17 mouse cellular contexts compared by ENCODE assay signal in the genomic region with DNA sequence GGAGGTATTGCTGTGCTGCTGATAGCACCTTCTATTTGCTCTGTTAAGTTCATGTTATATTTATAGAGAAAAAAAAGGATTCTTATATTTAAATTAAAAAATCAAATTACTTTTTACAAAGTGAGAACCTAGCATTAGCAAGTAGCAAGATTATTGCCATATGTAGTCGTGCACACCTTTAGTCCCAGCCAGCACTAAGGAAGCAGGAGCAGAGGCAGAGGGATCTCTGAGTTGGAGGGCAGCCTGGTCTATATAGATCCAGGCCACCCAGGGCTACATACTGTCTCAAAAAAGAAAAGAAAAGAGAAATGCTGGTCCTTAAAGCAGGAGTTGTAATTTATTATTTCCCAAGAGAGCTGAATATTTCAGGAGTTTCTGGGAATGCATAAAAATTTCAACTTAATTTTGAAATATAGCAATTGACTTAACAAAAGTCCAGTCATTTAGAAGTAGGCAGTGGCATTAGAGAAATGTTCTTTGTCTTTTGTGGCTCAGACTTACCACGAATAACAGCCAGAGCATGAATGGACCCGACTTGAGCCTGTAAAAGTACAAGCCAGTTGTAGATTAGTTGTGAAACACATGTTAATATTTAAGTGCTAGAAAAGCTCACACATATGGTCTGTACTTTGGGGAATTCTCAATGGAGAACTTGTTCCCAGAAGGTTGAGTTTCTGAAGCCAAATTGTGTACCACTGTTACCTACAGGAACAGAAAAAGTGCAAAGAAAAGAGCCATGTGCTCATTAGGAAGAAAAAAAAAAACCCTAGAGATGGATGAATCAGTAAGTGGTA.
DNase-seq lines count a peak whose midpoint lies in the region; ATAC-seq and TF ChIP-seq lines count a peak whose summit lies in the region.
"Had no signal": no experiment of that assay in that cellular context is flagged by ENCODE, and none has a peak within 500 bp of the region (broad histone marks: within the 10 kb centered on the region; RNA-seq: fewer than 3 reads in every experiment).

No protein-coding gene starts in this region.

- ATAC-seq in hindbrain, embryonic 15.5 days (ENCODE audit: low FRiP score, low read depth), result no peak
- no peak for ATAC-seq in limb, embryonic 15.5 days (ENCODE audit: insufficient number of reproducible peaks, low FRiP score, low TSS enrichment, low read depth)
- ATAC-seq in erythroblast, adult 5-6 weeks (replicated peaks; ENCODE audit: low FRiP score, poor library complexity, severe bottlenecking), result no peak

- H3K27ac ChIP-seq in gastrocnemius, adult 2 months, result peak overlapping the region; percentile 38; the same call in 1 of the 2 replicates
- H3K27ac ChIP-seq in hindbrain, embryonic 15.5 days (replicated peaks), result peak overlapping the region; percentile 55; the same call in 1 of the 2 replicates
- 0 out of 2 replicates have a peak overlapping the region, but pooled peaks have one; percentile 33 for H3K27ac ChIP-seq in limb, embryonic 15.5 days
- H3K27ac ChIP-seq: liver, embryonic 15.5 days; midbrain, embryonic 15.5 days had no signal

- TF ChIP-seq CTCF in gastrocnemius, adult 2 months (IDR thresholded peaks at IDR 0.05), result no peak

- H3K4me3 ChIP-seq in gastrocnemius, adult 2 months, result no peak overlapping the region
- no peak overlapping the region for H3K4me3 ChIP-seq in hindbrain, embryonic 15.5 days
- H3K4me3 ChIP-seq in limb, embryonic 15.5 days, result no peak overlapping the region
- H3K4me3 ChIP-seq: liver, embryonic 15.5 days; megakaryocyte, embryonic 14.5 days; midbrain, embryonic 15.5 days had no signal

- WGBS in hindbrain, embryonic 15.5 days, result 47% methylated on average over 3 of the region's 3 CpGs
- WGBS in limb, embryonic 15.5 days, result 33% methylated on average over 3 of the region's 3 CpGs

- intact Hi-C loops in gastrocnemius, adult 2 months (cut with DNase I), result no loop called here

- no peaks in the 10 kb centered on the region for H3K36me3 ChIP-seq in hindbrain, embryonic 15.5 days
- no peaks in the 10 kb centered on the region for H3K36me3 ChIP-seq in limb, embryonic 15.5 days
- H3K36me3 ChIP-seq: G1E; liver, embryonic 15.5 days; midbrain, embryonic 15.5 days had no signal

- DNase-seq in gastrocnemius, adult 2 months, result no peak
- no peak for DNase-seq in gastrocnemius, adult 8-10 months (ENCODE audit: low spot score in 2 of 2)
- DNase-seq in NIH3T3 (ENCODE audit: low read depth), result peak; percentile 34
- no peak for DNase-seq in right cerebral cortex, adult 2 months (ENCODE audit: low spot score in 2 of 2)
- DNase-seq: adrenal gland, postnatal 36 days; cerebellum, postnatal 36 days; heart, postnatal 10 days; kidney, adult 2 months; thymus, postnatal 36 days had no signal

- H3K9me3 ChIP-seq in hindbrain, embryonic 15.5 days, result no peaks in the 10 kb centered on the region
- no peaks in the 10 kb centered on the region for H3K9me3 ChIP-seq in limb, embryonic 15.5 days
- H3K9me3 ChIP-seq: G1E; liver, embryonic 15.5 days; megakaryocyte, embryonic 14.5 days; midbrain, embryonic 15.5 days had no signal

- no peaks in the 10 kb centered on the region for H3K27me3 ChIP-seq in hindbrain, embryonic 15.5 days
- no peaks in the 10 kb centered on the region for H3K27me3 ChIP-seq in limb, embryonic 15.5 days
- H3K27me3 ChIP-seq: liver, embryonic 15.5 days; midbrain, embryonic 15.5 days had no signal

- peaks cover 43% of the 10 kb centered on the region for H3K4me1 ChIP-seq in hindbrain, embryonic 15.5 days (replicated peaks)
- H3K4me1 ChIP-seq in limb, embryonic 15.5 days, result peaks cover 40% of the 10 kb centered on the region
- H3K4me1 ChIP-seq: liver, embryonic 15.5 days had no signal

- no peak overlapping the region for H3K4me2 ChIP-seq in hindbrain, embryonic 15.5 days
- no peak overlapping the region for H3K4me2 ChIP-seq in limb, embryonic 15.5 days
- H3K4me2 ChIP-seq: heart, embryonic 11.5 days; liver, embryonic 15.5 days; midbrain, embryonic 15.5 days had no signal

- H3K9ac ChIP-seq in hindbrain, embryonic 15.5 days, result no peak overlapping the region
- H3K9ac ChIP-seq in limb, embryonic 15.5 days, result no peak overlapping the region
- H3K9ac ChIP-seq: liver, embryonic 15.5 days; midbrain, embryonic 15.5 days had no signal
